Mouse (Mus musculus) thymus, adult 18-20 months (tissue): ENCODE data around the gene 1700019N19Rik.

Experiments used
- DNase-seq, 2 experiments: peaks; one replicate each; pipeline ENCODE4 v3.0.0; 2022; ENCODE audit warnings: mixed read lengths in 2 of 2

Gene 1700019N19Rik

DNA sequence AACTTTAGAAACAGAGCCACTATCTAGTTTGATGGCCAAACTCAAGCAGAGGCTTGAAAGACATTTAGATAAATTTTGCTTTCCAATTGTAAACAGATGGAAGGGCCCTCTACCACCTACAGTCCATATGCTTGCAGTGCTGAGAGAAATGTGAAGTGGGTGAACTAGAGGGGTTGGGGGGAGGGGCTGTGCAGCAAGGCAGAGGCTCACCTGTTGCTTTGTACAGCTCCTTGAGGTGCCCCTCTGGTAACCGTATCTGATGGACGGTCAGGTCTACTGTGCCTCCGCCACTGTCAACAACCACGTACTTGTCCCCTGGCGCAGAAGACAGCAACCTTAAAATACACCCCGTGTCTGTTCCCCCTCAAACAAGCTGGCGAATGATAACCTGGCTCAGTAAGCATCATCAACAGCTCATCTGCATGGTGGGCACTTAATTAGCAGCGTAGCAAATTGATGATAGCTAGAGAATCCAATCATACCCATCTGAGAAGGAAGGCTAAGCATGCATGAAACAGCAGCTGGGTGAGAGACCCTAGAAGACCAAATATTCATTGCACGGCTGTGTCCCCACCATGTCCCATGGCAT lies 11.0 kb upstream of the 1700019N19Rik start:
- DNase-seq, result no peak

DNA sequence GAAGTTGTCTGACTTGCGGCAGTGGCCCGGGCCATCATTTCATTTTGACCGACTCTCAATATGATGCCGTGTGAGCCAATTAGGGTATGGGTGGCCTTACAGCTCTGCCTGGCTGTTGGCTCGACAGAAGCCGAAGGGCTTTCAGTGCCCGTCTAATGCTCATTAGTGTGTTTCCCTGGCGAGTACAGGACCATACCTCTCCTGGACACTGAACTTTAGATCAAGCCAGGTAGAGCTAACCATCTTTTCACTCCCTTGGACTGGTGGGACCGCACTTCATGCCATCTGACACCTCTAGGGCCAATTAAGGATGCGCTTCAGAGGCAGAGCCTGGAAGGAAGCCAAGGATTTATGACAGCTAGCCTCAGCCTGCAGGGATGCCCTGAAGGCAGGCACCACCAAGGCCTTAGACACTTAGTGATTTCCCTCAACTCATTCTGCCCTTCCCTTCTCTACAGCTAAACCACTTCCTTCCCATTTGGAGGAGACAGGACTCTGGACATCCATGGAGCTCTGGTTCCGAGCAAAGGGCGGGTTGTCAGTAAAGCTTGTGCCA lies 931 bp upstream of the 1700019N19Rik start:
- DNase-seq, result no peak

DNA sequence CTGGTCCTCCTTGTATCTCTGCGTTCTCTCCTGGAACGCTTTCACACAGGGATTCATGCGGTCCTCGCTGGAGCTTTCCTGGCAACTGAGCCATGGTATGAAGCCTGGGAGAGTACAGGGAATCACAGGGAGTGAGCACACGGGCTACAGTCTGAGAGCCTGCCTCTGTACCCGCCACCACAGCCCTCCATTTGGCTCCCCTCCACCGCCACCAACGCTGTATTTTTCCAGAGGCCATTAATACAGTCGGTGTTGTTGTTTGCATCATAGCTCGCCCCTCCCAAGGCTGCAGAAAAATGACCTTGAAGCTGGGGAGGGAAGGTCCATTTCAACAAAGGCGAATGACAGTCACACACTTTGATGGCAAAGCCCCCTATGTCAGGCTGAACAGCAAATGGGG lies 5.1 kb downstream of the 1700019N19Rik start:
- DNase-seq, result no peak

DNA sequence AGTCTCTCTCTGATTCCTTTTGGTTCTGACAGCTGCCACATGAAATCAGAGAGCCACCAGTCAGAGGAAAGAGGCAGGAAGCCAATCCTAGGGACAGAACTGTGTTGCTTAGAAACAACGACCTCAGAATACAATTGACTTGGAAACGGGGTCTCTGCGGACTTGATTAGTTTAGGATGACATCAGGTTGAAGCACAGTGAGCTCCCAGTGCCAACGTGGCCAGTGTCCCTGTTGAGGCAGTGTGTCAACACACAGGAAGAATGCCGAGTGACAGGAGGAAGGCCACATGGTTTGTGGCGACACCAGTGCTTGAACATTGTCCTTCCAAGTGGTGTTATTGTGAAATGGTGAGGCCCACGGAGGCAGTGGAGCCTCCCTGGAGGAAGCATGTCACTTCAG lies 10.3 kb downstream of the 1700019N19Rik start:
- no peak for DNase-seq

DNA sequence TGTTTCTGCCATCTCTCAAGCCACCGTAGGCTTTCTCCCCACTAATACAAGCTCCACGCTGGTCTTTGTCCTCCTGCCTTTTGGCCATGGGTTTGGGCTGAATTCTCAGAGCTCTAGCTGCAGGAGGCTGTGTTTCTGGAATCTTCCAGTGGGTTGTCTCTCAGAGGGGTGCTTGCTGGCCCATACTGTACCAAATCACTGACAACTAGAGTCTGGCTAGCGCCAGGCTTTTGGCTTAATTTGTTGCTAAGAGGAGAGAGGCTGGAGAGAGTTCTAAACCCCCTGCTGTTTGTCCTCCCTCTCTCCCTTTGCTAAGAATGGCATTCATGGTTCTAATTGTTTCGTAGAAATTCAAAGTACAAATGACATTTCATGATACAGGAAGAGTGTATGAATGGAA lies 12.7 kb downstream of the 1700019N19Rik start:
- DNase-seq, result no peak

DNA sequence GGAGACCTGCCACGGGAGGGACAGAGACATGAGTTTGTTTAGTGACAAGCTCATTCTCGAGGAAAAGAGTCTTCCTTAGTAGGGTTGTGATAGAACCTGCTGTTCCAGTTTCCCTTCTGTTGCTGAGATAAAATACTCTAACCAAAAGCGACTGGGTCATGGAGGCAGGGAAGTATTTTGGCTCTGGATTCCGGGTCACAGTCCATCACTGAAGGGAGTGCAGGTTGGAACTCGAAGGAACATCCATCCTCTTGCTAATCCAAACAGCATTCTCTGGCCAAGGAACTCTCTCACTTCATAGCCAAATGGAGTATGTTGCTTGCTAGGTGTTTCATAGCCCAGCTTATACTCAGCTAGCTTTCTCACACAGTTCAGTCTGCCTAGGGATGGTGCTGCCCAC lies 17.8 kb downstream of the 1700019N19Rik start:
- no peak for DNase-seq

DNA sequence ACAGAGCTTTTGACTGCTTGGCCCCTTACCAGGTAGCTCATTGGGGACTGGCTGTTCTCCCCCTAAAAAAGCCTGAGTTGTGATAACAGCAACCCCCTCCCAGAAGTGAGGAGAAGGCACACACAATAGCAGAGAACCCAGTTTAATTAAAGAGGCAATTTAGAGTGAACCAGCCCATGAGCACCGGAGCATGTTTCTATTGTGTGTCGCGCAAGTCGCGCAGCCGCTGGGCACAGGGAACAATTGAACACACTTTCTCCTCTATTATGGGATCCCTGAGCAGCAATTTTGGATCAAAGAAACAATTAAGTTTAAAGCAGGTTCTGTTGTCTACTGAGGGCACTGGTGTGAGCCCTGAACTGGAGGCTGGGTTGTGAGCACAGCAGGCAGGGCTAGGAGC lies 26.9 kb downstream of the 1700019N19Rik start:
- no peak for DNase-seq

DNA sequence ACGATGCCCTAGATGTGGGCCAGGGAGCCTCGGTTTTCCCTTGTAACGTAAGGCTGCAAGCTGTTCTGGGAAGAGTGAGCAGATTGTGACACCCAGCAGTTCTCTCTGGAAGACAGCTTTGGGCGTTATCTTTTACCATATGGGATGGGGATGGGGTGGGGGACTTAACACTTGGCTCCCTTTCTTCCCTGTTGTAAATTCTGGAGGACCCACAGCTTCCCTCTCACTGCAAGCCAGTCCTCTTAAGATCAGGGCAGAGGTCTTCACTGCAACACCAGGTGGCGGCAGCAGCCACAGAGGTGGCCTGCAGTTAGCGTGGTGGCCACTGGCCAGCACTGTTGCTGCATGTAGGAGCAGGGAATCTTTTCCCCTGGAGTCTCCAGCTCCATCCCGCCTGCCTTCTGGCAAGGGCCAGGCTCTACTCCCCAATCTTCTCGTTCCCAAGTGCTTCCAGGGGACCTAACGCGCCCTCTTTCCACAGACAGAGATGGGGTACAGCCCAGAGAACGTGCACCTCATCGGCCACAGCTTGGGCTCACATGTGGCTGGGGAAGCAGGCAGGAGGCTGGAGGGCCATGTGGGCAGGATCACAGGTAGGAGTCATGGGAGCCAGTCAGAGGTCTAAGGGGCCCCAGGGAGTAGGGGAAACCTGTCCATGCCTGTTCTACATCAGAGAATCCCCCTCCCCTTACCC lies 31.3 kb downstream of the 1700019N19Rik start:
- DNase-seq, result no peak

DNA sequence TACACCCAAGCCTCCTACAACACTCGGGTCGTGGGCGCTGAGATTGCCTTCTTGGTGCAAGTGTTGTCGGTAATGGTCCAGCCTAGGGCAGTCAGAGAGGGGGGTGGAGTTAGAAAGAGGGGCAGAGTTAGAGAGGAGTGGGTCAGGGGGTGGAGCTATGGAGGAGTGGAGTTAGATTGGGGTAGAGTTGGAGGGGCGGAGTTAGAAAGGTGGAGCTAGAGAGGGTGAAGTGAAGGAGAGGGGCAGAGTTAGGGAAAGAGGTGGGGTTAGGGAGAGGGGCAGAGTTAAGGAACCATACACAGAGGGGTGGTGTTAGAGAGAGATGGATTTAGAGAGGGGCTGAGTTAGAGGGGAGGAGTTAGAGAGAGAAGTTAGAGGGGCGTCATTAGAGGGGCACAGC lies 31.9 kb downstream of the 1700019N19Rik start:
- DNase-seq, result no peak

DNA sequence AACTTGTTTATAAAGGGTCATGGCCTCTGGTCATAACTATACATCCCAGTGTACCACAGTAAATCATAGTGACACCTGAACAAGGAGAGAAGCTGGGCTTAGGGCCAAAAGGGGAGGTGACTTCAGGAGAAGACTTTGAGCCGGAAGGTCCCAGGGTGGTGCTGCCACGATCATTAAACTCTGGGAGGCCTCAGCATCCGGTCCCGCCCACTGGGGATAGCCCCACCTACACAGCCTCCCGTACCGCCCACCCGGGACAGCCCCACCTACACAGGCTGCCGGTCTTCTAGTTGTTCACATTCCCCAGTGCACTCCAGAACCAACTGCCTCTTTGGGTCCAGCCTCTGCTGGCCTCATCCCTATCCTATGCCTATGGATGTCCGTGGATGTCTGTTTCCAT lies 34.8 kb downstream of the 1700019N19Rik start, which contains the start of gene Pnliprp2:
Gene Pnliprp2, plus strand, starts transcription at position 297 of the 400 bp plus-strand sequence.
- no peak for DNase-seq

DNA sequence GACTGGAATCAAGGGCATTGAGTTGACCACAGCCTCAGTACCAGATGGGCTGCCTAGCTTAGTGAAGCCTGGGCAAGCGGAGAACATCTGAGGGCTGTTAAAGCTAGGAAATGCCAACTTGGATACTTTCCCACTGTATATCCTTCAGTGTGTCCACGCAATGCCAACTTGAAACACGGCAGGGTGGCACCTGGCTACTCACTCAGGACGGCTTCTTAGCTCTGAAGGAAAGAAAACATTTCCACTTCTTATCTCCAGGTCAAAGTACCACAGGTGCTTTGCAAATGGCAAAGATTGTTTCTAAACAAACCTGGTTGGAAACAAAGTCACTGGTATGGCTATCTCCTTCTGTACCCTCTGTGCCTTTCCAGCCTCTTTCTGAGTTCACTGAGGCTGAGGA lies 35.4 kb downstream of the 1700019N19Rik start:
- DNase-seq, result no peak

DNA sequence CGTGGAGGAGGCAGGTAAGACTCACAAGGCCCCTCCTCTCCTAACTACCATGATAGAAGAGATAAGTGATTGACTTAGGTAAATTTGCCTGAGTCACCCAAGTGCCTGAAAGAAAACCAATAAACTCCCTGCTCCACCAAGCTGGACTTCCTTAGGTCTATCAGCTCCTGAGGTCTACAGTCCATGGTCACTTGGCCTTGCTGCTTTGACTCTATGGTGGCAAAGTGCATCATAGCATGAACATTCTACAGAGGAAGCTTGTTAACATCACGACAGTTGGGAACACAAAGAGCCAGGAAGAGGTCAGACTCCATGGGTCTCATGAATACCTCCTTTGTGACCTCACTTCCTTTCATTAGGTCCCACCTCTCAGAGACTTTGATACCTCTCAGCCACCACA lies 42.8 kb downstream of the 1700019N19Rik start:
- no peak for DNase-seq

DNA sequence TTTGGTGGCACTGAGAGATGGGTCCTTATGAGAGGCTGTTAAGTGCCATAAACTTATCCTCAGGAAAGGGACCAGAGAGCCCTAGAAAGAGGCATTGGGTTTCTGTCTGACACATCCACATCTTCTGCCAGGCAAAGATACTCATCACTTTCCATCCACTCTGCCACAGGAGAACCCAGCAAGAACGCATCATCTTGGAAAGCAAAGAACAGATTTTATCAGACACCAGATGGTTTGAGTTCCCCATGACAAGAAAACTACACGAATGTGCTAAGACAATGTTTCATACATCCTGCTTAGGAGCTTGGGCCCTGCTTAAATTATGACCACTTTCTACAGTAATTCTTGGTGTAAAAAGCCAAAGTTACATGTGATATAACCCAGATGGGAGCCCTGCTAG lies 43.4 kb downstream of the 1700019N19Rik start:
- DNase-seq, result no peak

DNA sequence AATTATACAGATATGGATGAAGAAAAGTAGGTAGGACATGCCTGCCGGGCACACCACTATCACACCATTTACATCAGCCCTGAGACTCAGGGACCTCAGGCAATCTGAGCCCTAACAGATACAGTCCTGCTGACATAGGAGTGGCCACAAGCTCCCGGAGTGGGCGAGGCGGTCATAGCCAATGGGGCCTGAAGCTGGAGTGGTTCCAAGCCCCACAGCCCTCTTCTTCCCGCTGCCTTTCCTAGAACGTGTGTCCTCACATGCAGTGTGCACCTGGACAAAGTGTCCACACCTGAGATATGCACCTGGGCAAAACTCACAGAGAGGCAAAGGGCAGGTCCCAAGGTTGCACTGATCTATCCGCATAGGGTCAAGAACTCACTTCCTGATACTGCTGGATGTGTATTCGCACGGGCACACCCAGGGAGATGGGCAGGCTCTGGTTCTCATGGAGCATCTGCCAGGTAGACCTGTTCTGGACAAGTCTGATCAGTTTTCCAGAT lies 46.7 kb downstream of the 1700019N19Rik start:
- no peak for DNase-seq

DNA sequence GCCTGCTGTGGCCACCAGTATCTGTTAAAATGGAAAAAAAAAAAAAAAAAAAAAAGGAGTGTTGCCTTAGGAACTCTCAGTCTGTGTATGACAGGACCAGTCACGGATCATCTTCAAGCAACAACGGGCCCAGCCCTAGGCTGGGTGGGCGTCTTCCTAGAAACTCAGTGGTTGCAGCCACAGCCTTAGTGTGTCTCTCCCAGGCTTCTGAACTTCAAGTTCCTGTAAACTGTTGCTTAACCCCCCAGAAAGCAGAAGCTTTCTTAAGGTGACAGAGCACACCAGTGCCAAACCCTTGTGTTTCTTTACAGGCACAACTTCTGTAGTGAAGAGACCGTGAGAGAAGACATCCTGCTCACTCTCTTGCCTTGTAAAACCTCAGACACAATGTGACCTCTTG lies 50.5 kb downstream of the 1700019N19Rik start:
- DNase-seq, result no peak

DNA sequence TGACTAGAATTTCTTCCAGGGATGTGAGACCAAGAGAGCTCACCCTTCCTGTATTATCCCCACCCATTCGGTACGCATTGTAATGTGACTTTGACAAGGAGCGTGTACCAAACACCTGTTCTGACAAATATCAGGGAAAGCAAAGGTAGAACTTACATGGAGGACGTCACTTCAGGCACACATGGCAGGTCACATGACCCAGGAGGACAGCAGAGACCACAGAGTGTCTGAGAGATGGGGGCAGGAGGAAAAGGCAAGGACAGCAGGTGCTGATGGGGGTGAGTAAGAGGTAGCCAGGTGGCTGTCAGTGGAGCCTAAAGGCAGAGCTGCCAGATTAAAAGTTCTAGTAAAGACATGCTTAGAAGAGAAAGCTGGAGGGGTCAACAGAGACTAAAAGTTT lies 51.5 kb downstream of the 1700019N19Rik start:
- DNase-seq, result no peak

DNA sequence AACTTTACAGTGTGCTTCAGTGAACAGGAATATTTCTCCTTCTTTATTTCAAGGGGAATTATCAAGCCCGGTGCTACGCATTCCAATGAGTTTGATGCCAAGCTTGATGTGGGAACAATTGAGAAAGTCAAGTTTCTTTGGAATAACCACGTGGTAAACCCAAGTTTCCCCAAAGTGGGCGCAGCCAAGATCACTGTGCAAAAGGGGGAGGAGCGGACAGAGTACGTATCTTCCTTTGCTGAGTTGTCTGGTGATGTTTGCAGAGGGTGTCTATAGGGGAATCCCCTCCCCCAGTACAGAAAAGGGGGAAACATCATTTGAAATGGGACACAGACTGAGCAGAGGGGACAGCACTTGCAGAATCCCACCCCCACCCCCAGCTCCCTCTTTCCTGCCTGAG lies 53.2 kb downstream of the 1700019N19Rik start:
- no peak for DNase-seq

DNA sequence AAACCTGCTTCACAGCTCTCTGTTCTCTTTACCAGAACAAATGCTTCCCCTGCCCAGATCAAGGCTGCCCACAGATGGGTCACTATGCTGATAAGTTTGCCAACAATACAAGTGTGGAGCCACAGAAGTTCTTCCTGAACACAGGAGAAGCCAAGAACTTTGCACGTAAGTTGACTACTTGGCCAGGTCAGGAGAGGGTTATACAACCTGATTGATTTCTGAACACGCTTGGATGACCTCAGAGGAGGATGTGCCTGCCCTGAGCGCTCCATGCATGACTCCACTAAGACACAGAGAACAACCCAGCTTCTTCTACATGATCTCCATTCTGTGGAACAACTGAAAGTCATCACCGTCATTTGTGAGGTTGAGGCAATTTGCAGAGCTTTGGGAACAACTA lies 56.1 kb downstream of the 1700019N19Rik start:
- no peak for DNase-seq
